Mouse (Mus musculus): Measurements from ENCODE around the gene Slc27a2. TPM values are rescaled to one million over a fixed set of nuclear protein-coding genes. Genes with fewer than 3 reads are reported as not detected.

Slc27a2 gene
- total and polyA plus RNA-seq, 3 experiments, result 0.27 TPM; not detected in 2

DNA sequence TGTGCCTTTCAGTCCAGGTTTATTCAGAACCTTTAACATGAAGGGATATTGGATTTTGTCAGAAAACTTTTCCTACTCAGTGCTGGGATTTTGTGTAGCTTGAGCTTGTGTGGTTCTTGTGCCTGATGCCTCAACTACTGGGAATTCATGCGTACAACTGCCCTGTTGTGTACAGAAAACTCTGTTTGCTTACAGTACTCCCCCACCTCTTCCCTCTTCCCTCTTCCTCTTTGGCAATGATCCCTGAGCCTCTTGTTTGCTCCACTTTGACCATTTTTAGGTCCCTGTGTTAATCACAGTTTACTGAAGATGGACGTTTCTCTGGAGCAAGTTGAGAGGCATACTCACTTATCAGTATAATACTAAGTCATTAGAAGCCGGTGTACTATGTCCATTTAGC, 5.8 kb upstream of the Slc27a2 start:
- Histone ChIP-seq H3K4me3 (ENCODE audit: low read depth, low read length) (no peak overlapping the region), H3K4me1 (ENCODE audit: insufficient read depth, low read depth, low read length) (no peaks in the 10 kb centered on the region), H3K36me3 (replicated peaks) (no peaks in the 10 kb centered on the region), H3K9me3 (replicated peaks) (no peaks in the 10 kb centered on the region), H3K27me3 (ENCODE audit: insufficient read depth, low read length) (0 out of 2 replicates have a peak, but pooled peaks cover 3% of the 10 kb centered on the region)
- ATAC-seq (ENCODE audit: extremely low read depth, insufficient number of reproducible peaks, low FRiP score, poor library complexity, severe bottlenecking) (no peak), DNase-seq (ENCODE audit: low spot score) (no peak)
- TF ChIP-seq POLR2AphosphoS5 (IDR thresholded peaks at IDR 0.05; ENCODE audit: insufficient replicate concordance, low read depth, low read length) (no peak), TAL1 (conservative IDR thresholded peaks at IDR 0.05; ENCODE audit: low read depth, low read length) (no peak), CTCF (IDR thresholded peaks at IDR 0.05; ENCODE audit: low read depth, low read length) (no peak), GATA1 (IDR thresholded peaks at IDR 0.05; ENCODE audit: borderline replicate concordance, low read length) (no peak), GATA2 (IDR thresholded peaks at IDR 0.05; ENCODE audit: borderline replicate concordance, low read depth, low read length) (no peak)

DNA sequence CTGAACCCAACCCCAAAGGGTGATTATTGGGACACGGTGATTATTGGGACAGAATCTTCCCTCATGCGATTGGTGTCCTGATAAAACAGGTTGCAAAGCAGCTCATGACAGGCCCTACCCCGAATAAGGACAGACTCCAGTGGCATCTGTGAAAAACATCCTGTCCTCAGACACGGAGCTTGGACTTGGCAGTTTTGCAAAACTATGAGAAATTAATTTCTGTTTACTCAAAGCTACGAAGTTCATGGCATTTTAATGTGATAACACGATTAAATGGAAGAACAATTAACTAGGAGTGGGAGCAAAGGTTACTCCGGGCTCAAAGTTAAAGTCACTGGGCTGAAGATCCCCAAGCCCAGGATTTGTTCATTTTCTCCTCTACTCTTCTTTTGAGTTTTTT, 2.5 kb upstream of the Slc27a2 start:
- Histone ChIP-seq H3K36me3 (replicated peaks) (no peaks in the 10 kb centered on the region), H3K4me1 (ENCODE audit: insufficient read depth, low read depth, low read length) (no peaks in the 10 kb centered on the region; the same call in 1 of the 2 replicates), H3K9me3 (replicated peaks) (no peaks in the 10 kb centered on the region), H3K4me3 (ENCODE audit: low read depth, low read length) (no peak overlapping the region), H3K27me3 (ENCODE audit: insufficient read depth, low read length) (peaks cover 15% of the 10 kb centered on the region; the same call in 1 of the 2 replicates)
- no peak for TF ChIP-seq GATA2 (IDR thresholded peaks at IDR 0.05; ENCODE audit: borderline replicate concordance, low read depth, low read length)
- no peak for TF ChIP-seq GATA1 (IDR thresholded peaks at IDR 0.05; ENCODE audit: borderline replicate concordance, low read length)
- no peak for TF ChIP-seq POLR2AphosphoS5 (IDR thresholded peaks at IDR 0.05; ENCODE audit: insufficient replicate concordance, low read depth, low read length)
- no peak for TF ChIP-seq CTCF (IDR thresholded peaks at IDR 0.05; ENCODE audit: low read depth, low read length)
- TF ChIP-seq TAL1 (conservative IDR thresholded peaks at IDR 0.05; ENCODE audit: low read depth, low read length), result no peak
- ATAC-seq (ENCODE audit: extremely low read depth, insufficient number of reproducible peaks, low FRiP score, poor library complexity, severe bottlenecking), result no peak
- DNase-seq (ENCODE audit: low spot score), result no peak

DNA sequence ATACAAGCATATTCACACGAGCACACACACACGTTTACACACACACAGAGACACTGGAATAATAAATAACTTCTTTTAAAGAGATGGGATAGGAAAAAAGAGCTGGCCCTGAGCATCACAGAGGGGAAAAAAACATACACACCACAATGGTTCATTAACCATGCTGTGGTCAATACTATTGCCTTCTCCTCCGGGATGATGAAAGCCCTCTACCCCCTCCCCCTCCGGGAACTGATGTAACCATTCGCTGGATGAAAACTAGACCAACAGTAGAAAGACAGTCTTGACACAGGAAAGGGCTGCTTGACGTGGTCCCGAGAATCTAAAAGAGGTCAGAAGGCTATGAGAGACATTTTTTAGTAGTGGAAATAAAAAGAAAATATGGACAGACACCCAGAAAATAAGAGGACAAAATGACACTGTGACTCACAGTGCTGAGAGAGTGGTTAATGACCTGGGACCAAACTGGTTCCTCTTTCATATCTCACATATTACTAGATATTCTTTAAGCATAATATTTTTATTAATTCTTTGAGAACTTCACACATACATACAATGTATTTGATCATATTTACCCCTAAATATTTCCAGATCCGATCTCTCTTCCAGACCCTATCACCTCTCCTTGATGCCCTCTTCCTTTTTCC, 840 bp upstream of the Slc27a2 start:
- no peaks in the 10 kb centered on the region for H3K36me3 ChIP-seq (replicated peaks)
- H3K4me1 ChIP-seq (ENCODE audit: insufficient read depth, low read depth, low read length), result no peaks in the 10 kb centered on the region; the same call in 1 of the 2 replicates
- ATAC-seq (ENCODE audit: extremely low read depth, insufficient number of reproducible peaks, low FRiP score, poor library complexity, severe bottlenecking), result no peak
- H3K9me3 ChIP-seq (replicated peaks), result no peaks in the 10 kb centered on the region
- H3K4me3 ChIP-seq (ENCODE audit: low read depth, low read length), result no peak overlapping the region
- H3K27me3 ChIP-seq (ENCODE audit: insufficient read depth, low read length), result peaks cover 15% of the 10 kb centered on the region; the same call in 1 of the 2 replicates
- TF ChIP-seq GATA2 (IDR thresholded peaks at IDR 0.05; ENCODE audit: borderline replicate concordance, low read depth, low read length) (no peak), GATA1 (IDR thresholded peaks at IDR 0.05; ENCODE audit: borderline replicate concordance, low read length) (no peak), CTCF (IDR thresholded peaks at IDR 0.05; ENCODE audit: low read depth, low read length) (no peak), POLR2AphosphoS5 (IDR thresholded peaks at IDR 0.05; ENCODE audit: insufficient replicate concordance, low read depth, low read length) (no peak), TAL1 (conservative IDR thresholded peaks at IDR 0.05; ENCODE audit: low read depth, low read length) (no peak)
- DNase-seq (ENCODE audit: low spot score), result no peak

DNA sequence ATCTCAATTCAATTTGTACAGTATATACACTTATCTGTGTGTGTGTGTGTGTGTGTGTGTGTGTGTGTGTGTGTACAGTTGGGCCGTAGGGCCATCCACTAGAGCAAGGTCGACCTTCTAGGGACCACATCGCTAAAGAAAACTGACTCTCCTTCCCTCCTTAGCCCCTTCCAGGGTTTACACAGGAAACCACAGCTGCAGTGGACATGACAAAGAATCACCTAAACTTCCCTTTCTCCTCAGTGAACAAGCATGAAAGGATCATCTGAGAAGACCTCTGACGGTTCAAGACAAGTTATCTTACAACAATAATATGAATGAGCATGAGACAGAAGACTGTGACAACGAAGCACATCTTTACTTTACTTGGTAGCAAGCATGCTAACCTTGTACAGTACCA, 311 bp upstream of the Slc27a2 start:
- Histone ChIP-seq H3K4me1 (ENCODE audit: insufficient read depth, low read depth, low read length) (no peaks in the 10 kb centered on the region; the same call in 1 of the 2 replicates), H3K4me3 (ENCODE audit: low read depth, low read length) (no peak overlapping the region), H3K27me3 (ENCODE audit: insufficient read depth, low read length) (peaks cover 15% of the 10 kb centered on the region; the same call in 1 of the 2 replicates), H3K36me3 (replicated peaks) (no peaks in the 10 kb centered on the region), H3K9me3 (replicated peaks) (no peaks in the 10 kb centered on the region)
- no peak for TF ChIP-seq CTCF (IDR thresholded peaks at IDR 0.05; ENCODE audit: low read depth, low read length)
- no peak for TF ChIP-seq GATA2 (IDR thresholded peaks at IDR 0.05; ENCODE audit: borderline replicate concordance, low read depth, low read length)
- no peak for TF ChIP-seq POLR2AphosphoS5 (IDR thresholded peaks at IDR 0.05; ENCODE audit: insufficient replicate concordance, low read depth, low read length)
- no peak for TF ChIP-seq GATA1 (IDR thresholded peaks at IDR 0.05; ENCODE audit: borderline replicate concordance, low read length)
- no peak for TF ChIP-seq TAL1 (conservative IDR thresholded peaks at IDR 0.05; ENCODE audit: low read depth, low read length)
- no peak for DNase-seq (ENCODE audit: low spot score)
- ATAC-seq (ENCODE audit: extremely low read depth, insufficient number of reproducible peaks, low FRiP score, poor library complexity, severe bottlenecking), result no peak

DNA sequence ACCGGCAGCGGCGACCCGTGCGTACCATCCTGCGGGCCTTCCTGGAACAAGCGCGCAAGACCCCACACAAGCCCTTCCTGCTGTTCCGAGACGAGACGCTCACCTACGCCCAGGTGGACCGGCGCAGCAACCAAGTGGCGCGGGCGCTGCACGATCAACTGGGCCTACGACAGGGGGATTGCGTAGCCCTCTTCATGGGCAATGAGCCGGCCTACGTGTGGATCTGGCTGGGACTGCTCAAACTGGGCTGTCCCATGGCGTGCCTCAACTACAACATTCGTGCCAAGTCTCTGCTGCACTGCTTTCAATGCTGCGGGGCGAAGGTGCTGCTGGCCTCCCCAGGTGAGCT, 1.1 kb downstream of the Slc27a2 start:
- TF ChIP-seq TAL1 (conservative IDR thresholded peaks at IDR 0.05; ENCODE audit: low read depth, low read length) (no peak), POLR2AphosphoS5 (IDR thresholded peaks at IDR 0.05; ENCODE audit: insufficient replicate concordance, low read depth, low read length) (no peak), CTCF (IDR thresholded peaks at IDR 0.05; ENCODE audit: low read depth, low read length) (no peak), GATA1 (IDR thresholded peaks at IDR 0.05; ENCODE audit: borderline replicate concordance, low read length) (no peak), GATA2 (IDR thresholded peaks at IDR 0.05; ENCODE audit: borderline replicate concordance, low read depth, low read length) (no peak)
- no peak overlapping the region for H3K4me3 ChIP-seq (ENCODE audit: low read depth, low read length)
- no peaks in the 10 kb centered on the region for H3K36me3 ChIP-seq (replicated peaks)
- H3K27me3 ChIP-seq (ENCODE audit: insufficient read depth, low read length), result peaks cover 15% of the 10 kb centered on the region; the same call in 1 of the 2 replicates
- ATAC-seq (ENCODE audit: extremely low read depth, insufficient number of reproducible peaks, low FRiP score, poor library complexity, severe bottlenecking) (no peak), DNase-seq (ENCODE audit: low spot score) (no peak)
- no peaks in the 10 kb centered on the region; the same call in 1 of the 2 replicates for H3K4me1 ChIP-seq (ENCODE audit: insufficient read depth, low read depth, low read length)
- H3K9me3 ChIP-seq (replicated peaks), result no peaks in the 10 kb centered on the region

DNA sequence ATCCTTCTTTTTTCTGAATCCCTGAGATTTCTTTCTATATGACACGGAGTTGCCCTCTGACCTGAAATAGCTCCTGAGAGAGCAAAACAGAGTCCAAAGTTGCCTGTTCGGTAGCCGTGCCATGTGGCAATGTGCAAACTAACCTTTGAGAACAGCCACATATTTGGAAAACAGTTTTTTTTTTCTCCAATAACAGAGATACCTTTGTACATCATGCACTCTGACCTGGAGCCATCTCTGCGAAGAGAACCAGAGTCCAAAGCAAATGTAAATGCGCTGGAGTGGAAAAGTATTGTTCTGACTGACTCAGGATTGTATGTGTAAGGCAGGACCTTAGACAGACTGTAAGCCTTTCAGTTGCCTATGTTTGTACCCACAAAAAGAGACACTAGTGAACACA, 3.3 kb downstream of the Slc27a2 start:
- no peak for TF ChIP-seq TAL1 (conservative IDR thresholded peaks at IDR 0.05; ENCODE audit: low read depth, low read length)
- TF ChIP-seq GATA2 (IDR thresholded peaks at IDR 0.05; ENCODE audit: borderline replicate concordance, low read depth, low read length), result no peak
- no peak for TF ChIP-seq CTCF (IDR thresholded peaks at IDR 0.05; ENCODE audit: low read depth, low read length)
- TF ChIP-seq GATA1 (IDR thresholded peaks at IDR 0.05; ENCODE audit: borderline replicate concordance, low read length), result no peak
- TF ChIP-seq POLR2AphosphoS5 (IDR thresholded peaks at IDR 0.05; ENCODE audit: insufficient replicate concordance, low read depth, low read length), result no peak
- ATAC-seq (ENCODE audit: extremely low read depth, insufficient number of reproducible peaks, low FRiP score, poor library complexity, severe bottlenecking), result no peak
- H3K4me3 ChIP-seq (ENCODE audit: low read depth, low read length), result no peak overlapping the region
- H3K27me3 ChIP-seq (ENCODE audit: insufficient read depth, low read length), result peaks cover 12% of the 10 kb centered on the region; the same call in 1 of the 2 replicates
- DNase-seq (ENCODE audit: low spot score), result no peak
- no peaks in the 10 kb centered on the region; the same call in 1 of the 2 replicates for H3K4me1 ChIP-seq (ENCODE audit: insufficient read depth, low read depth, low read length)
- H3K36me3 ChIP-seq (replicated peaks), result no peaks in the 10 kb centered on the region
- no peaks in the 10 kb centered on the region for H3K9me3 ChIP-seq (replicated peaks)

Measured in G1E (cell line).